Mouse (Mus musculus) cerebellum, adult 2 months (tissue): ENCODE data around the gene Trim69.

Experiments
- CTCF ChIP-seq: fragments of 200-500 bp; IDR thresholded peaks from 2 replicates; pipeline ENCODE4 v1.5.1; 2011; ENCODE audit warnings: low read depth, mild to moderate bottlenecking, control low read depth, low read length, moderate library complexity, borderline replicate concordance; ENCODE audit not compliant: insufficient read depth
- POLR2A ChIP-seq: fragments of 200-500 bp; IDR thresholded peaks from 2 replicates; pipeline ENCODE4 v1.6.1; 2011; ENCODE audit warnings: low read length, control low read depth, borderline replicate concordance; ENCODE audit not compliant: insufficient read depth

- TF ChIP-seq CTCF = no peak
- no peak for TF ChIP-seq POLR2A
Measured at GRCm38 (mm10) chr2:122186106-122186505, 25.6 kb downstream of the Trim69 start, which contains the start of the genes Patl2 and Terb2.
